In genomic region chr10:95225006-95225405, GRCm38 (mm10) we compare ENCODE assay signal across 25 mouse cellular contexts.
"Had no signal": no experiment of that assay in that cellular context is flagged by ENCODE, and none has a peak within 500 bp of the region (broad histone marks: within the 10 kb centered on the region; RNA-seq: fewer than 3 reads in every experiment).

No protein-coding gene starts in this region.

- H3K4me2 ChIP-seq: liver, embryonic 12.5 days; liver, embryonic 15.5 days; lung, embryonic 15.5 days; midbrain, embryonic 13.5 days had no signal

- ATAC-seq: liver, embryonic 12.5 days; midbrain, embryonic 13.5 days; midbrain, embryonic 16.5 days had no signal

- H3K9ac ChIP-seq: liver, embryonic 12.5 days; liver, embryonic 15.5 days; lung, embryonic 15.5 days; midbrain, embryonic 13.5 days had no signal

- H3K9me3 ChIP-seq: liver, embryonic 12.5 days; liver, embryonic 15.5 days; lung, embryonic 15.5 days; midbrain, embryonic 10.5 days; midbrain, embryonic 13.5 days had no signal

- H3K27ac ChIP-seq: left cerebral cortex, adult 2 months; liver, embryonic 12.5 days; liver, embryonic 15.5 days; lung, embryonic 15.5 days; midbrain, embryonic 10.5 days; midbrain, embryonic 13.5 days; stomach, postnatal 0 days had no signal

- H3K36me3 ChIP-seq: liver, embryonic 12.5 days; liver, embryonic 15.5 days; lung, embryonic 15.5 days; midbrain, embryonic 10.5 days; midbrain, embryonic 13.5 days had no signal

- H3K27me3 ChIP-seq: liver, embryonic 12.5 days; liver, embryonic 15.5 days; lung, embryonic 15.5 days; megakaryocyte, embryonic 14.5 days; midbrain, embryonic 13.5 days had no signal

- H3K4me1 ChIP-seq: liver, embryonic 12.5 days; liver, embryonic 15.5 days had no signal

- H3K4me3 ChIP-seq: left cerebral cortex, adult 2 months; liver, embryonic 12.5 days; liver, embryonic 15.5 days; lung, embryonic 15.5 days; megakaryocyte, embryonic 14.5 days; midbrain, embryonic 10.5 days; midbrain, embryonic 13.5 days; myocyte had no signal

- DNase-seq: kidney, adult 18-20 months; kidney, adult 9 months; kidney, postnatal 14 days; kidney, postnatal 4 days; layer of hippocampus, postnatal 36 days; left cerebral cortex, postnatal 4 days; liver; lung, adult 18-20 months; lung, postnatal 10 days; lung, postnatal 36 days; right cerebral cortex, adult 18-20 months; right cerebral cortex, postnatal 14 days; right cerebral cortex, postnatal 4 days; thymus, adult 2 months; thymus, postnatal 14 days had no signal
